Mouse (Mus musculus) MEL (cell line): ENCODE measurements around the gene Ubr7. TPM values are rescaled to one million over a fixed set of nuclear protein-coding genes. Genes with fewer than 3 reads are reported as not detected.

Source experiments
- DNase-seq: peaks from one replicate; pipeline ENCODE4 v3.0.0; 2011; ENCODE audit warnings: low read depth, low spot score
- H3K27ac ChIP-seq: 2 replicates; pipeline ENCODE4 v1.5.1; 2012; ENCODE audit warnings: low read depth, mild to moderate bottlenecking, control low read depth, low read length, moderate library complexity; ENCODE audit not compliant: control insufficient read depth
- H3K27me3 ChIP-seq, 2 experiments: fragments of 150-350 bp in 1 of 2; sonication (generic) in 1 of 2; 2 replicates each; pipeline ENCODE4 v1.6.1; 2012; ENCODE audit warnings: low read length in 2 of 2, mild to moderate bottlenecking in 2 of 2, improper control_type of control experiment in 1 of 2, moderate library complexity in 1 of 2; ENCODE audit not compliant: insufficient read depth in 2 of 2, control insufficient read depth in 1 of 2
- H3K36me3 ChIP-seq, 2 experiments: 2 replicates each; pipeline ENCODE4 v1.6.1; 2012 to 2014; ENCODE audit warnings: low read length in 2 of 2, improper control_type of control experiment in 1 of 2, inconsistent platforms in 1 of 2, mild to moderate bottlenecking in 1 of 2; ENCODE audit not compliant: insufficient read depth in 2 of 2, control insufficient read depth in 1 of 2
- H3K4me1 ChIP-seq, 2 experiments: fragments of 150-350 bp in 1 of 2; sonication (generic) in 1 of 2; 2 replicates each; pipeline ENCODE4 v1.6.1; 2012; ENCODE audit warnings: low read length in 2 of 2, improper control_type of control experiment in 1 of 2, mild to moderate bottlenecking in 1 of 2; ENCODE audit not compliant: insufficient read depth in 2 of 2, control insufficient read depth in 1 of 2
- H3K4me3 ChIP-seq, 2 experiments: fragments of 150-350 bp in 1 of 2; sonication (generic) in 1 of 2; 2 replicates each; pipeline ENCODE4 v1.5.1; 2012; ENCODE audit warnings: low read depth in 2 of 2, low read length in 2 of 2, mild to moderate bottlenecking in 2 of 2, moderate library complexity in 2 of 2, control low read depth in 1 of 2, improper control_type of control experiment in 1 of 2; ENCODE audit not compliant: control insufficient read depth in 1 of 2, insufficient read depth in 1 of 2
- H3K79me2 ChIP-seq: 2 replicates; pipeline ENCODE4 v1.6.1; 2012; ENCODE audit warnings: mild to moderate bottlenecking, low read length, moderate library complexity; ENCODE audit not compliant: control insufficient read depth, poor library complexity, insufficient read depth
- H3K9ac ChIP-seq: 2 replicates; pipeline ENCODE4 v1.6.1; 2012; ENCODE audit warnings: low read depth, mild to moderate bottlenecking, control low read depth, low read length, moderate library complexity; ENCODE audit not compliant: control insufficient read depth, poor library complexity, severe bottlenecking
- H3K9me3 ChIP-seq: fragments of 150-350 bp; sonication (generic); replicated peaks from 2 replicates; pipeline ENCODE4 v1.6.1; 2012; ENCODE audit warnings: mild to moderate bottlenecking, low read length, improper control_type of control experiment, moderate library complexity; ENCODE audit not compliant: insufficient read depth
- EP300 ChIP-seq, 2 experiments: IDR thresholded peaks; 2 replicates each; pipeline ENCODE4 v1.6.1; 2011; ENCODE audit warnings: improper control_type of control experiment in 2 of 2, low read length in 2 of 2, low read depth in 1 of 2, mild to moderate bottlenecking in 1 of 2
- GABPA ChIP-seq: IDR thresholded peaks from 2 replicates; pipeline ENCODE4 v1.6.1; 2012; ENCODE audit warnings: low read depth, mild to moderate bottlenecking, inconsistent platforms, low read length, improper control_type of control experiment, moderate library complexity
- GATA1 ChIP-seq: IDR thresholded peaks from 2 replicates; pipeline ENCODE4 v1.6.1; 2011; ENCODE audit warnings: low read depth, low read length, improper control_type of control experiment
- HCFC1 ChIP-seq: IDR thresholded peaks from 2 replicates; pipeline ENCODE4 v1.6.1; 2012; ENCODE audit warnings: low read depth, mild to moderate bottlenecking, inconsistent platforms, low read length, improper control_type of control experiment, moderate library complexity
- KAT2A ChIP-seq: conservative IDR thresholded peaks from 2 replicates; pipeline ENCODE4 v1.6.1; 2012; ENCODE audit warnings: low read depth, low read length, improper control_type of control experiment, inconsistent platforms
- MAZ ChIP-seq: IDR thresholded peaks from 2 replicates; pipeline ENCODE4 v1.6.1; 2012; ENCODE audit warnings: low read depth, mild to moderate bottlenecking, inconsistent platforms, low read length, improper control_type of control experiment
- POLR2AphosphoS2 ChIP-seq: IDR thresholded peaks from 2 replicates; pipeline ENCODE4 v1.6.1; 2011; ENCODE audit warnings: low read length, improper control_type of control experiment
- SIN3A ChIP-seq: IDR thresholded peaks from 2 replicates; pipeline ENCODE4 v1.6.1; 2012; ENCODE audit warnings: low read length, improper control_type of control experiment, inconsistent platforms
- TBP ChIP-seq: IDR thresholded peaks from 2 replicates; pipeline ENCODE4 v1.8.0; 2011; ENCODE audit warnings: low read depth, low read length, improper control_type of control experiment
- UBTF ChIP-seq: IDR thresholded peaks from 2 replicates; pipeline ENCODE4 v1.6.1; 2012; ENCODE audit warnings: low read depth, mild to moderate bottlenecking, inconsistent platforms, low read length, improper control_type of control experiment, moderate library complexity, borderline replicate concordance; ENCODE audit not compliant: insufficient read depth
- USF1 ChIP-seq: IDR thresholded peaks from 2 replicates; pipeline ENCODE4 v1.6.1; 2014; ENCODE audit warnings: low read depth, mild to moderate bottlenecking, inconsistent platforms, low read length, improper control_type of control experiment, moderate library complexity
- polyA plus RNA-seq, 2 experiments: library from polyadenylated mRNA; stranded (reverse) in 1 of 2; unstranded in 1 of 2; fragments of >175 nt in 1 of 2; fragments of >200 nt in 1 of 2; gene quantifications; 2 replicates each; pipeline versions ENCODE4 v1.2.1 to v1.2.4; 2012; ENCODE audit warnings: low replicate concordance in 2 of 2, low read depth in 1 of 2; ENCODE audit not compliant: insufficient read length in 2 of 2, insufficient read depth in 1 of 2, missing spikeins in 1 of 2
- total RNA-seq: library from RNA; depleted of rRNA; stranded (reverse); fragments of 300-350 nt; gene quantifications from 2 replicates; pipeline ENCODE4 v1.2.3, GENCODE M21; 2012

The Ubr7 gene
- total and polyA plus RNA-seq, 3 experiments = 62.3 to 68.1 TPM; not detected in 1

- TF ChIP-seq GATA1 = peak; percentile 41; the same call in 1 of the 2 replicates
Measured at GRCm38 (mm10) chr12:102708220-102708619, 49.5 kb upstream of the Ubr7 start (continued).

GRCm38 (mm10) chr12:102709896-102710295 lies 47.9 kb upstream of the Ubr7 start:
- Histone ChIP-seq H3K27me3 (no peaks in the 10 kb centered on the region), H3K9ac (no peak overlapping the region), H3K27ac (no peak overlapping the region), H3K9me3 (no peaks in the 10 kb centered on the region), H3K4me1 (peaks cover 9 to 11% of the 10 kb centered on the region in 2 experiments), H3K4me3 (no peak overlapping the region), H3K36me3 (peaks cover 0 to 5% of the 10 kb centered on the region in 2 experiments; a peak in 2 of 4 replicates), H3K79me2 (peaks cover 2% of the 10 kb centered on the region; the same call in 1 of the 2 replicates)
- no peak for TF ChIP-seq POLR2AphosphoS2
- TF ChIP-seq TBP = no peak
- no peak for TF ChIP-seq HCFC1
- TF ChIP-seq EP300 (IDR thresholded peaks at IDR 0.05; ENCODE audit: low read depth in 1 of 2, low read length in 2 of 2) = no peak
- no peak for TF ChIP-seq SIN3A
- no peak for TF ChIP-seq GABPA
- no peak for TF ChIP-seq USF1
- no peak for TF ChIP-seq KAT2A
- no peak for TF ChIP-seq MAZ
- DNase-seq = peak; percentile 29

- H3K36me3 ChIP-seq = peaks cover 0 to 5% of the 10 kb centered on the region in 2 experiments; a peak in 2 of 4 replicates
- no peak overlapping the region for H3K9ac ChIP-seq
- no peaks in the 10 kb centered on the region for H3K79me2 ChIP-seq
- H3K27ac ChIP-seq = no peak overlapping the region
- DNase-seq = no peak
- peaks cover 7 to 11% of the 10 kb centered on the region in 2 experiments for H3K4me1 ChIP-seq
- no peaks in the 10 kb centered on the region for H3K9me3 ChIP-seq
- no peak overlapping the region for H3K4me3 ChIP-seq
- no peaks in the 10 kb centered on the region for H3K27me3 ChIP-seq
- TF ChIP-seq UBTF (no peak), TBP (0 out of 2 replicates have a peak, but pooled peaks have one; percentile 11)
- TF ChIP-seq, all 39 proteins: peak for 1
Measured at GRCm38 (mm10) chr12:102710851-102711375, 46.9 kb upstream of the Ubr7 start.
